Mouse (Mus musculus) heart, postnatal 0 days (tissue): ENCODE data around the gene Map4k4. TPM values are rescaled to one million over a fixed set of nuclear protein-coding genes. Genes with fewer than 3 reads are reported as not detected.
A peak's percentile ranks its signal among the peaks of the same experiment; 100 is the strongest.

Experiments used
- ATAC-seq: fragments of 200-750 bp; cut with Nextera tagmentation; 2 replicates; pipeline ENCODE4 v1.8.0; 2017; ENCODE audit warnings: low read depth, moderate number of reproducible peaks, moderate library complexity; ENCODE audit not compliant: insufficient read depth
- DNase-seq: peaks from one replicate; pipeline ENCODE4 v3.0.0-alpha.2; 2016; ENCODE audit warnings: low spot score
- H3K27ac ChIP-seq: fragments of 300-500 bp; sonication (generic); 2 replicates; pipeline ENCODE4 v1.5.1; 2014; ENCODE audit warnings: low read depth, mild to moderate bottlenecking
- H3K27me3 ChIP-seq: fragments of 300-500 bp; sonication (generic); 2 replicates; pipeline ENCODE4 v1.6.1; 2014; ENCODE audit warnings: low read length, mixed read lengths; ENCODE audit not compliant: control insufficient read depth, insufficient read depth
- H3K36me3 ChIP-seq: fragments of 300-500 bp; sonication (generic); replicated peaks from 2 replicates; pipeline ENCODE4 v1.6.1; 2014; ENCODE audit warnings: low read length, mixed read lengths; ENCODE audit not compliant: control insufficient read depth, insufficient read depth
- H3K4me1 ChIP-seq: fragments of 300-500 bp; sonication (generic); 2 replicates; pipeline ENCODE4 v1.6.1; 2014; ENCODE audit warnings: antibody characterized with exemption; ENCODE audit not compliant: control insufficient read depth, insufficient read depth
- H3K4me2 ChIP-seq: fragments of 300-500 bp; sonication (generic); 2 replicates; pipeline ENCODE4 v1.6.1; 2014; ENCODE audit warnings: low read depth, mild to moderate bottlenecking, low read length, moderate library complexity
- H3K4me3 ChIP-seq: fragments of 300-500 bp; sonication (generic); 2 replicates; pipeline ENCODE4 v1.5.1; 2014; ENCODE audit warnings: low read depth, low read length
- H3K9ac ChIP-seq: fragments of 300-500 bp; sonication (generic); replicated peaks from 2 replicates; pipeline ENCODE4 v1.6.1; 2014; ENCODE audit warnings: low read depth, low read length, mixed read lengths
- H3K9me3 ChIP-seq: fragments of 300-500 bp; sonication (generic); replicated peaks from 2 replicates; pipeline ENCODE4 v1.6.1; 2016; ENCODE audit warnings: low read length; ENCODE audit not compliant: control insufficient read depth
- CTCF ChIP-seq: IDR thresholded peaks from 2 replicates; pipeline ENCODE4 v1.5.1; 2016; ENCODE audit warnings: antibody characterized with exemption, control low read depth, low read depth
- EP300 ChIP-seq: IDR thresholded peaks from 2 replicates; pipeline ENCODE4 v1.6.1; 2016; ENCODE audit warnings: antibody characterized with exemption, low read depth
- WGBS: fragments of 180-500 bp; shearing (Covaris S2); extraction: QIAGEN DNeasy Blood & Tissue Kit; methylation state at CpG from one replicate; pipeline ENCODE4 v1.1.7; 2014; 5-methylcytosine and 5-hydroxymethylcytosine counted together
- polyA plus RNA-seq: library from polyadenylated mRNA; unstranded; fragments of >200 nt; fragmentation: Nextera tagmentation; extraction: Ambion mirVana; gene quantifications from 2 replicates; pipeline ENCODE4 v1.2.1, GENCODE M21; 2015
- total RNA-seq: library from RNA; depleted of rRNA; stranded (reverse); fragments of >200 nt; gene quantifications from 2 replicates; pipeline ENCODE4 v1.2.3, GENCODE M21; 2014; ENCODE audit warnings: low replicate concordance

Map4k4 gene
- total and polyA plus RNA-seq, 2 experiments from 2014 or later, result 17.4 to 129 TPM

GRCm38 (mm10) chr1:39942935-39943334 is 42.2 kb downstream of the Map4k4 start:
- WGBS, result 18% methylated on average over 8 of the region's 8 CpGs

GRCm38 (mm10) chr1:39944306-39944971 is 43.7 kb downstream of the Map4k4 start:
- no peak for TF ChIP-seq CTCF
- TF ChIP-seq EP300, result no peak
- Histone ChIP-seq H3K27me3 (no peaks in the 10 kb centered on the region), H3K9me3 (no peaks in the 10 kb centered on the region), H3K4me1 (peaks cover 84% of the 10 kb centered on the region), H3K4me3 (no peak overlapping the region), H3K27ac (no peak overlapping the region), H3K4me2 (no peak overlapping the region), H3K36me3 (no peaks in the 10 kb centered on the region), H3K9ac (no peak overlapping the region)
- ATAC-seq, result no peak
- DNase-seq, result no peak
- WGBS, result 48% methylated on average over 5 of the region's 5 CpGs

More at GRCm38 (mm10) chr1:39942935-39943334, 42.2 kb downstream of the Map4k4 start:
- DNase-seq (peak; percentile 23), ATAC-seq (no peak)
- H3K27ac ChIP-seq, result peak overlapping the region; percentile 40
- H3K4me3 ChIP-seq, result no peak overlapping the region
- H3K9me3 ChIP-seq, result no peaks in the 10 kb centered on the region
- H3K27me3 ChIP-seq, result no peaks in the 10 kb centered on the region
- TF ChIP-seq CTCF (no peak), EP300 (no peak)
- H3K9ac ChIP-seq, result 0 out of 2 replicates have a peak overlapping the region, but pooled peaks have one; percentile 23
- H3K4me2 ChIP-seq, result peak overlapping the region; percentile 27; the same call in 1 of the 2 replicates
- no peaks in the 10 kb centered on the region for H3K36me3 ChIP-seq
- peaks cover 80% of the 10 kb centered on the region for H3K4me1 ChIP-seq

- Histone ChIP-seq H3K36me3 (no peaks in the 10 kb centered on the region), H3K4me1 (peaks cover 84% of the 10 kb centered on the region), H3K4me3 (no peak overlapping the region), H3K4me2 (no peak overlapping the region), H3K9me3 (no peaks in the 10 kb centered on the region), H3K27me3 (no peaks in the 10 kb centered on the region), H3K9ac (no peak overlapping the region), H3K27ac (no peak overlapping the region)
- DNase-seq, result no peak
- ATAC-seq, result no peak
- TF ChIP-seq CTCF, result no peak
- no peak for TF ChIP-seq EP300
- WGBS, result 46% methylated on average over 4 of the region's 4 CpGs
These were observed 44.2 kb downstream of the Map4k4 start for GRCm38 (mm10) chr1:39944972-39945323.

- Histone ChIP-seq H3K27me3 (no peaks in the 10 kb centered on the region), H3K4me3 (no peak overlapping the region), H3K4me1 (peaks cover 86% of the 10 kb centered on the region), H3K9ac (no peak overlapping the region), H3K27ac (no peak overlapping the region), H3K36me3 (no peaks in the 10 kb centered on the region), H3K4me2 (no peak overlapping the region), H3K9me3 (no peaks in the 10 kb centered on the region)
- ATAC-seq (no peak), DNase-seq (no peak)
- TF ChIP-seq CTCF (no peak), EP300 (no peak)
- WGBS, result 79% methylated on average over 4 of the region's 4 CpGs
These were observed 45.7 kb downstream of the Map4k4 start for GRCm38 (mm10) chr1:39946391-39946790.

- no peak for DNase-seq
- TF ChIP-seq EP300 (no peak), CTCF (no peak)
- Histone ChIP-seq H3K36me3 (no peaks in the 10 kb centered on the region), H3K27ac (no peak overlapping the region), H3K4me2 (no peak overlapping the region), H3K9ac (no peak overlapping the region), H3K27me3 (no peaks in the 10 kb centered on the region), H3K4me1 (peaks cover 88% of the 10 kb centered on the region), H3K9me3 (no peaks in the 10 kb centered on the region), H3K4me3 (no peak overlapping the region)
- WGBS, result 75% methylated on average over 6 of the region's 6 CpGs
- no peak for ATAC-seq
These were observed 46.5 kb downstream of the Map4k4 start for GRCm38 (mm10) chr1:39947179-39947578.
